Mouse (Mus musculus): ENCODE measurements around the gene Gnpda2.

DNA sequence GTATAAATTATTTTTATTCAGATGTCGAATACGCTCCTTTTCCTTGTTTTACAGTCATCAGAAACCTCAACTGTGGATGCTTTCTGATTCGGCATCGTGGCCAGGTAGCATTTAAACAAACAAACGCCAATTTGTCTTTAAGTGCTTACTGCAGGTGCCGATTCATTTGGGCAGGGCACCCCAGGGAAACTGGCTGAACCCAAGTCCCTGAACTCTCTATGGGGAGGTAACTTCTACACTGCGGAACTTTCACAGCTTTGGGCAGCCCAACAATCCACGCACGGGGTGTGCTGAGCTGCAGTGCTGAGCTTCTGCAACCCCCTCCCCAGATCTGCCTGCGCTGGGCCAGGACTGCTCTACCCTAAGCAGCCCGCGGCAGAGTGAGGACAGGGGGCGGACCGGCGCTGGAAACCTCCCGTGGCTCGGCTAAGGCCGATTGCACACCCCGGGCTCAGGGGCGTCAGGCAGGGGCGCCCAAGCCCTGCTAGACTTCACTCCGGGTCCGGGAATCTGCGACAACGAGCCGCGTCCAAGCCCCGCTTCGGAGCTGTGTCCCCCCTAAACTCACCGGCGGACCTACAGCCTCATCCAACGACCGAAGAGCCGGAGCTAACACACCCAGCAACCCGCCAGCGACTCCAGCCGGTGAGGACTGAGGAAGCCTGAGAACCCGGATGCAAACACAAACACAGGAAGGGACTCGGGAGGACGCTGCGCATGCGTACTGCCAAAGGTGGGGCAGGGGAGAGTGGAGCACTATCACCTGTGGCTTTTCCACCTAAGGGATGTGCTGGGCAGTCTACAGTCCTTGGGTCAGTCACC is at the start of gene Gnpda2:
- TF ChIP-seq CTCF (IDR thresholded peaks at IDR 0.05; ENCODE audit: borderline replicate concordance, insufficient read depth, low read depth, low read length) (peak; percentile 24; the same call in 1 of the 2 replicates), POLR2A (IDR thresholded peaks at IDR 0.05; ENCODE audit: borderline replicate concordance, insufficient read depth, low read length) (peak; percentile 60; the same call in 1 of the 2 replicates)
